Mouse (Mus musculus): ENCODE results near the gene Zbtb5.

- TF ChIP-seq CTCF (IDR thresholded peaks at IDR 0.05; ENCODE audit: low read depth, low read length) = no peak
- no peak for TF ChIP-seq POLR2A (IDR thresholded peaks at IDR 0.05; ENCODE audit: insufficient read depth, low read length)
Measured at GRCm38 (mm10) chr4:45047286-45047887, 35.2 kb upstream of the Zbtb5 start.
